9 mouse cellular contexts compared by ENCODE assay signal in the genomic region with DNA sequence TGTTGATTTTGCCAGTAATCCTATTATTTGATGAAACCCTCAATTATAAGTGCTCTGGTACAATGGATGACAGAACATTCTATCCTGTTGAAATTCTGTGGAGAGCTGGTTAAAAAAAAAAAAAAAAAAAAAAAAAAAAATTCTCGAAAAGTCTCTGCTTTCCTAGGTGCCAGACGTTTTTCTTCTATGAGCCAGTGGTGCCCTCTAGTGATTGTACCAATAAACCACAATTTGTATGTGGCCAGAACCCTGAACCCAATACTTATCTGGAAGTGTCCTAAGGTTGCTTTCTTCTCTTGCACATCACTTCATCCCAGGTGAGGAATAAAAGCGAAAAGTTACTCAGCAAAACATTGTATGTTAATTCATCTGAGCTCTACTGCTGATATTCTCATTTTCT. TPM values are rescaled to one million over a fixed set of nuclear protein-coding genes. Genes with fewer than 3 reads are reported as not detected.
DNase-seq lines count a peak whose midpoint lies in the region; ATAC-seq lines count a peak whose summit lies in the region.
"Had no signal": no experiment of that assay in that cellular context is flagged by ENCODE, and none has a peak within 500 bp of the region (broad histone marks: within the 10 kb centered on the region; RNA-seq: fewer than 3 reads in every experiment).

No protein-coding gene starts in this region.

- H3K9me3 ChIP-seq in hindbrain, embryonic 11.5 days (ENCODE audit: control insufficient read depth, low read length) = no peaks in the 10 kb centered on the region
- no peaks in the 10 kb centered on the region for H3K9me3 ChIP-seq in hindbrain, embryonic 12.5 days (replicated peaks)
- no peaks in the 10 kb centered on the region for H3K9me3 ChIP-seq in embryonic facial prominence, embryonic 14.5 days (ENCODE audit: control insufficient read depth, low read length)
- H3K9me3 ChIP-seq in limb, embryonic 10.5 days (replicated peaks) = no peaks in the 10 kb centered on the region
- no peaks in the 10 kb centered on the region for H3K9me3 ChIP-seq in midbrain, embryonic 13.5 days
- no peaks in the 10 kb centered on the region for H3K9me3 ChIP-seq in hindbrain, embryonic 10.5 days
- H3K9me3 ChIP-seq: heart, embryonic 15.5 days had no signal

- H3K4me1 ChIP-seq in hindbrain, embryonic 11.5 days (replicated peaks; ENCODE audit: control insufficient read depth, insufficient read depth, low read length) = no peaks in the 10 kb centered on the region
- H3K4me1 ChIP-seq in hindbrain, embryonic 12.5 days = no peaks in the 10 kb centered on the region
- no peaks in the 10 kb centered on the region for H3K4me1 ChIP-seq in embryonic facial prominence, embryonic 14.5 days (ENCODE audit: control insufficient read depth, insufficient read depth, low read length)
- no peaks in the 10 kb centered on the region for H3K4me1 ChIP-seq in limb, embryonic 10.5 days
- H3K4me1 ChIP-seq in midbrain, embryonic 13.5 days (replicated peaks) = no peaks in the 10 kb centered on the region
- H3K4me1 ChIP-seq in hindbrain, embryonic 10.5 days (replicated peaks) = no peaks in the 10 kb centered on the region
- H3K4me1 ChIP-seq: heart, embryonic 15.5 days had no signal

- no peaks in the 10 kb centered on the region for H3K36me3 ChIP-seq in hindbrain, embryonic 11.5 days (ENCODE audit: control insufficient read depth, insufficient read depth, low read length)
- no peaks in the 10 kb centered on the region for H3K36me3 ChIP-seq in hindbrain, embryonic 12.5 days
- H3K36me3 ChIP-seq in embryonic facial prominence, embryonic 14.5 days (ENCODE audit: control insufficient read depth, insufficient read depth, low read length) = no peaks in the 10 kb centered on the region
- no peaks in the 10 kb centered on the region for H3K36me3 ChIP-seq in limb, embryonic 10.5 days
- H3K36me3 ChIP-seq in midbrain, embryonic 13.5 days = no peaks in the 10 kb centered on the region
- no peaks in the 10 kb centered on the region for H3K36me3 ChIP-seq in hindbrain, embryonic 10.5 days
- H3K36me3 ChIP-seq: heart, embryonic 15.5 days had no signal

- H3K27ac ChIP-seq in hindbrain, embryonic 11.5 days (ENCODE audit: low read depth, low read length) = no peak overlapping the region
- H3K27ac ChIP-seq in hindbrain, embryonic 12.5 days = no peak overlapping the region
- no peak overlapping the region for H3K27ac ChIP-seq in embryonic facial prominence, embryonic 14.5 days (replicated peaks; ENCODE audit: low read depth, low read length)
- H3K27ac ChIP-seq in limb, embryonic 10.5 days = no peak overlapping the region
- no peak overlapping the region for H3K27ac ChIP-seq in midbrain, embryonic 13.5 days
- H3K27ac ChIP-seq in hindbrain, embryonic 10.5 days = no peak overlapping the region
- H3K27ac ChIP-seq: heart, embryonic 15.5 days had no signal

- WGBS in hindbrain, embryonic 11.5 days = 20% methylated on average over 3 of the region's 3 CpGs
- 23% methylated on average over 3 of the region's 3 CpGs for WGBS in hindbrain, embryonic 12.5 days
- WGBS in embryonic facial prominence, embryonic 14.5 days = 20% methylated on average over 3 of the region's 3 CpGs
- 12% methylated on average over 3 of the region's 3 CpGs for WGBS in limb, embryonic 10.5 days
- WGBS in midbrain, embryonic 13.5 days = 28% methylated on average over 3 of the region's 3 CpGs
- 17% methylated on average over 3 of the region's 3 CpGs for WGBS in hindbrain, embryonic 10.5 days

- H3K4me2 ChIP-seq in hindbrain, embryonic 11.5 days (replicated peaks; ENCODE audit: low read depth, low read length) = no peak overlapping the region
- no peak overlapping the region for H3K4me2 ChIP-seq in hindbrain, embryonic 12.5 days (replicated peaks)
- no peak overlapping the region for H3K4me2 ChIP-seq in embryonic facial prominence, embryonic 14.5 days (ENCODE audit: low read depth, low read length)
- no peak overlapping the region for H3K4me2 ChIP-seq in midbrain, embryonic 13.5 days (replicated peaks)
- H3K4me2 ChIP-seq: heart, embryonic 15.5 days had no signal

- peak; percentile 29 for DNase-seq in hindbrain, embryonic 11.5 days (ENCODE audit: low spot score)
- peak; percentile 6 for DNase-seq in urinary bladder, postnatal 14 days (ENCODE audit: low spot score)
- no peak for DNase-seq in urinary bladder, postnatal 25 days (ENCODE audit: low spot score)
- peak; percentile 32 for DNase-seq in embryonic facial prominence, embryonic 14.5 days (ENCODE audit: low spot score)
- no peak for DNase-seq in limb, embryonic 10.5 days (ENCODE audit: low spot score)
- no peak for DNase-seq in hindbrain, embryonic 10.5 days (ENCODE audit: low spot score)

- no peaks in the 10 kb centered on the region for H3K27me3 ChIP-seq in hindbrain, embryonic 11.5 days (ENCODE audit: control insufficient read depth, insufficient read depth, low read length)
- no peaks in the 10 kb centered on the region for H3K27me3 ChIP-seq in hindbrain, embryonic 12.5 days
- H3K27me3 ChIP-seq in embryonic facial prominence, embryonic 14.5 days (replicated peaks; ENCODE audit: control insufficient read depth, insufficient read depth, low read length) = no peaks in the 10 kb centered on the region
- H3K27me3 ChIP-seq in limb, embryonic 10.5 days (ENCODE audit: low read depth, poor library complexity, severe bottlenecking) = no peaks in the 10 kb centered on the region
- H3K27me3 ChIP-seq in midbrain, embryonic 13.5 days = no peaks in the 10 kb centered on the region
- no peaks in the 10 kb centered on the region for H3K27me3 ChIP-seq in hindbrain, embryonic 10.5 days (ENCODE audit: insufficient read depth, poor library complexity, severe bottlenecking)
- H3K27me3 ChIP-seq: heart, embryonic 15.5 days had no signal

- H3K4me3 ChIP-seq in hindbrain, embryonic 11.5 days (ENCODE audit: low read depth, low read length) = no peak overlapping the region
- H3K4me3 ChIP-seq in hindbrain, embryonic 12.5 days = no peak overlapping the region
- no peak overlapping the region for H3K4me3 ChIP-seq in embryonic facial prominence, embryonic 14.5 days (ENCODE audit: low read depth, low read length)
- no peak overlapping the region for H3K4me3 ChIP-seq in limb, embryonic 10.5 days
- no peak overlapping the region for H3K4me3 ChIP-seq in midbrain, embryonic 13.5 days (replicated peaks)
- no peak overlapping the region for H3K4me3 ChIP-seq in hindbrain, embryonic 10.5 days
- H3K4me3 ChIP-seq: heart, embryonic 15.5 days had no signal

- no peak overlapping the region for H3K9ac ChIP-seq in hindbrain, embryonic 11.5 days (ENCODE audit: low read depth, low read length)
- no peak overlapping the region for H3K9ac ChIP-seq in hindbrain, embryonic 12.5 days
- no peak overlapping the region for H3K9ac ChIP-seq in embryonic facial prominence, embryonic 14.5 days (ENCODE audit: low read depth, low read length)
- H3K9ac ChIP-seq in midbrain, embryonic 13.5 days (replicated peaks) = no peak overlapping the region
- H3K9ac ChIP-seq: heart, embryonic 15.5 days had no signal

- no peak for ATAC-seq in hindbrain, embryonic 11.5 days (ENCODE audit: low FRiP score)
- ATAC-seq in hindbrain, embryonic 12.5 days (ENCODE audit: low FRiP score) = no peak
- no peak for ATAC-seq in embryonic facial prominence, embryonic 14.5 days (ENCODE audit: low read depth)
- ATAC-seq in midbrain, embryonic 13.5 days = no peak

RNA-seq across cellular contexts. Expression of gene Sh3bgrl, which starts 18.8 kb away (rescaled TPM):
- polyA plus RNA-seq in hindbrain, embryonic 11.5 days (2014; fragmentation: Nextera tagmentation; extraction: Ambion mirVana) = 194 and 210 TPM in 2 replicates
- 194 and 206 TPM in 2 replicates for polyA plus RNA-seq in hindbrain, embryonic 12.5 days (2016; fragmentation: Nextera tagmentation; extraction: Ambion mirVana)
- 88.5 and 102 TPM in 2 replicates for polyA plus RNA-seq in embryonic facial prominence, embryonic 14.5 days (2014; fragmentation: Nextera tagmentation; extraction: Ambion mirVana)
- polyA plus RNA-seq in limb, embryonic 10.5 days (2016; fragmentation: Nextera tagmentation; extraction: Ambion mirVana) = 107 and 140 TPM in 2 replicates
- 210 and 247 TPM in 2 replicates for polyA plus RNA-seq in midbrain, embryonic 13.5 days (2015; fragmentation: Nextera tagmentation; extraction: Ambion mirVana)
- polyA plus RNA-seq in hindbrain, embryonic 10.5 days (2016; fragmentation: Nextera tagmentation; extraction: Ambion mirVana) = 135 and 146 TPM in 2 replicates

Comparison
In these comparisons a context has a peak if more than half of its experiments do, and no peak if none do; other contexts are left out.
1. DNase-seq: peak in hindbrain, embryonic 11.5 days (single experiment), urinary bladder, postnatal 14 days (single experiment) and embryonic facial prominence, embryonic 14.5 days (single experiment); none in urinary bladder, postnatal 25 days (single experiment), limb, embryonic 10.5 days (single experiment) and hindbrain, embryonic 10.5 days (single experiment).